Mouse (Mus musculus): Measurements from ENCODE around the gene Dhx32.
A peak's percentile ranks its signal among the peaks of the same experiment; 100 is the strongest.
"Not testable (repeated sequence)": the region's sequence is repeated elsewhere in the genome, so short reads cannot be mapped to it uniquely, and the experiment has no call there.

Dhx32 gene

DNA sequence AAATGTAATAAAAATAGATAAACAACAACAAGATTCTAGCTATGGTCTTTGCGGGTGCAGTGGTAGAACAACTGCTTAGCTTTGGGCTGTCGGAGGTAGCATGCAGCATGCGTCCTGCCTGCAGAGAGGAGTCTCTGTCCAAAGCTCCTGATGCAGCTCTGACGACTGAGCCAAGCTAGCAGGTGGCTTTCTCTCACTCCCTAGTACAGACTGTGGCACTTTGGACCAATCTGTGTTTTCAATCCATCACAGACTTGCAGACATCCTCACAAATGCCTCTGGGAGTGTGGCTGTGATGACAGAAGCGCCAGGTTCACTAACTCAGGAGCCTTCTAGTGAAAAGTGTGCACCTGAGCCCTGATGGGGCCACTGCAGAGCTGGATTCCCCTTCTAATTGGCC, 53.2 kb downstream of the Dhx32 start:
- no peak for DNase-seq (ENCODE audit: low read depth, low spot score)

DNA sequence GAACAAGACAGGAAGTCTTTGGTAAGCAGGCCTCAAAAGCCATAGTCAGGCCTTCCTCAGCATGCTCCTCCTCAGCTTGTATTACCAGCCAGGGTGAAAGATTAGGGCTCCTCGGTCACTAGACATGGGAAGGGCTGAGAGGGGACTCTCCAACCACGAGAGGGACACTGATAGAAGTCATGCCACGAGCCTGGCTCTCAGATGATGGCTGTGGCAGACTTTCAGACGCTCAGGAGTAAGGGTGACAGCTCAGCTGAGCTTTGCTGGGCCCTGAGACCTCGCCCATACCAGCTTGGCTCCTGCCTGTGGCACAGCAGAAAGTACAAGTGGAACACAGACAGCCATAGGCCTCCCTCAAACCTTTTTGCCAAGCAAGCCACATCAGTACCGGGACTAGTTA, 55.5 kb downstream of the Dhx32 start:
- no peak for DNase-seq (ENCODE audit: low read depth, low spot score)

DNA sequence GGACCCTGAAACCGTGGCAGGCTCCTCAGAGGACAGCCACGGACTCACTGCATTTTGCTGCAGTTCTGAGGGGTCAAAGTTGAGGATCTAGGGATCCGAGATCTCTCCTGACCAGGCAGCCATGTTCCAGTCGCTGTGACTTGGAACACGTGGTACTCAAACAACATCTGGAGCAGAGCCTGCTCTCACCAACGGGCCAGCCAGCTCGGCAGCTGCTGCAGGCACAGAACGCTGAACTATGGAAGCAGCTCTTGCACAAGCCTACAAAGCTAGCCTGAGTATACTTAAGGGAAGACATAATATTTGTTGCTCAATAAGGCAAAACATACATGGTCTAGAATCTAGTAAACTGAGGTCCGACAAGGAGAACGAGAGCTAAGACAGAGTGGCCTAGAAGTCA, 57.0 kb downstream of the Dhx32 start:
- no peak for DNase-seq (ENCODE audit: low read depth, low spot score)

DNA sequence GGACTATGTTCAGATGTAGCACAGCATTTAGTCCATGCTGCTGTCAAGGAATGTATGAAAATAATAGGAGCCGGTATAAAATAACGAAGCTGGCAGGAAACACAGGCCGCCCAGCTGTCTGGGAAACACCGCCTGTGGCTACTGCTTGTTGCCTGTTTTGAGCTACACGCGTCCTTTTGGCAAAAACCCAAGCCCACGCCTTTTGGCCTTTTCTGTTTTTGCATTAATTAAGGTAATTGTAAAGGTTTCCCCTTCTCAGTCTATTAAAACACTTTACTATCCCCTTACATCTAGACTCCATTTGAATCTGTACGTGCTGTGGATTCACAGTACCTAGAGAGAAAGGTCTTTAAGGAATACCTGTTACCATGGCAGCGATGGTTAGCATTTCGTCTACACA, 57.7 kb downstream of the Dhx32 start:
- no peak for DNase-seq (ENCODE audit: low read depth, low spot score)

DNA sequence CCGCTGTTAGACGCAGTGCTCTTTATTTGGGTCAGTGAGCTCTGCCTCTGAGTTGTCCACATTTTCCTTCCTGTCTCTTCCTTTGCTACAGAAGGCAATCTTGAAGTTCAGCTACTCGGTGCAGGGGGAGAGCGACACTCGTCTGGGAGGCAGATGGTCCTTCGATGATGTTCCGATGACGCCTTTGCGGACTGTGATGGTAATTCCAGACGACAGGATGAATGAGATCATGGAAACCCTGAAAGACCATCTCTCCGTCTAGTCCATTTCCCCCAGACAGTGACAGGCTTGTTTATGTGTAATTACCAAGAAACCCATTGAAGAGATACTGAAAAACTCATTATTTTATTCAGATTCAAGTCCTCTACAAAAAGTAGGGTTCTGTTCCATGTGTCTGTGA, 61.9 kb downstream of the Dhx32 start:
- no peak for DNase-seq (ENCODE audit: low read depth, low spot score)

DNA sequence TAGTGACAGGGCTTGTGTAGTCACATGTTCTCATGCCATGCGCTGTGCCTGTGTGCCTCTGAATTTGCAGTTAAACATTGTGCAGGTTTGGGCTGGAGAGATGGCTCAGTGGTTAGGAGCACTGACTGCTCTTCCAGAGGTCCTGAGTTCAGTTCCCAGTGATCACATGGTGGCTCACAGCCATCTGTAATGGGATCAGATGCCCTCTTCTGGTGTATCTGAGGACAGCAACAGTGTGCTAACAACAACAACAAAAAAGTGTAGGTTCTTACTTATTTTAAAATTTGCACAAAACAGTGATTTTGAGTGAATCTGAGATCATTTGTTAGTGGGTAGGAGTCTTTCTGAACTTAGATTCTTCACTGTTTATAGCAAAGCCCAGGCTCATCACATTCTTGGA, 63.9 kb downstream of the Dhx32 start:
- DNase-seq (ENCODE audit: low read depth, low spot score) = peak; percentile 30

DNA sequence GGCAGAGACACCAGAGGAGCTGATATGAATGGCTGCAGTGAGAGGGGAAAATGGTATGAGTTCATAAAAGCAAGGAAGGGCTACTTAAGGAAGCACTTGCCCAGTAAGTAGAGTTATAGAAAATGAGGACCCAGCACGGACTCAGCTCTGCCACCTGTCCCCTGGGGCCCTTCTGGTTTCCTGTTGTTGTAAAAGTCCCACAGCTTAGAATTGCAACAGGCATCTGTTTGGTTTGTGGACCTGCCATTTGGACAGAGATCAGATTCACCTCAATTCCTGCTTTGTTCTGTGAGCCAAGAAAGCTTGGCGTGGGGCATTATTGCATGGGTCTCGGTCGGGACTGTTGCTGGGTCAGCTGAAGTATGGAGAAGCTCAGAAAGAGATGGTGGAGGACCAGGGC, 67.1 kb downstream of the Dhx32 start:
- DNase-seq (ENCODE audit: low read depth, low spot score) = no peak

DNA sequence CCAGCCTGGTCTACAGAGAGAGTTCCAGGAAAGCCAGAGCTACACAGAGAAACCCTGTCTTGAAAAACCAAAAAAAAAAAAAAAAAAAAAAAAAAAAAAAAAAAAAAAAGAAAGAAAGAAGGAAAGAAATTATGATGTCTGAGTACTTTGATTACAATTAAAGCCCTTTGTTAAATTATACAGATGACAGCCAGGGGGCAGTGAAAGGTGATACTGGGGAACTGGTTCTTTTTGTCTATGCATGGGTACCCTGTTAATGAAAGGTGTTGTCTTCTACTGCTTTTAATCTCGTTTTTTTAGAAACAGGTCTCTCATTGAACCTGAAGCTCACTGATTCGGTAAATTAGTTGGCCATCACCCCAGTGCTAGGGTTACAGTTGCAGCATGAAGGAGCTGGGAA, 75.2 kb downstream of the Dhx32 start:
- DNase-seq (ENCODE audit: low read depth, low spot score) = no peak

DNA sequence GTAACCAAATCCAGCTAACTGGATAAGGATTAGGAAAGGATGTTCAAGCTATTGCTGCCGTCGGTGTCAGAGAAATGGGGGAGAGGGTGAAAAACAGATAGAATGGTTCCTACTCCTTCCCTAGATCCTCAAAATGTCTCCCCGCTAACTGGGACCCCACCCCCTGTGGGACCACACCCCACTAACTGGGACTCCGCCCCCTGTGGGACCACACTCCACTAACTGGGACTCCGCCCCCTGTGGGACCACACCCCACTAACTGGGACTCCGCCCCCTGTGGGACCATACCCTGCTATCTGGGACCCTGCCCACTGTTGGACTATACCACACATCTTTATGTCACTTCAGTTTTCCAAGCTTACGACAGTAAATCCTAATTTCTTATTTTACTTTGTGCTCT, 78.6 kb downstream of the Dhx32 start:
- DNase-seq (ENCODE audit: low read depth, low spot score) = peak; percentile 72

DNA sequence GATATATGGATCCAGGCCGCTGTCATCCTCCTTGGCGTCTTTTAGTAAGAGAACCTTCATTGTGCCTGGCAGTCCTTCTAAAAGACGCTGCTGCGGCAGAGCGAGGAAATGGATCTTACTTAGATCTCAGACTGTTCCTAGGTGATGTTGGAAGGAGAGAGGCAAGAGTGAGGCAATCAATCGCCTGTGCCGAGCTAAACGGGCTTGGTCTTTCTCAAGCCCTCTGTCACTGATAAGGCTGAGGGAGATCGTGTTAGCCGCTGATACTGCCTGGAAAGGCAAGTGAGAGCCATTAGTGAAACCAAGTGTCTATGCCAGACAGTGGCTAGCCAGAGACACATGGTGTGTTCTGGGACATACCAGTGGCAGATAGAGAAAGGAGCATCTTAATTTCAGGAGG, 80.2 kb downstream of the Dhx32 start:
- DNase-seq (ENCODE audit: low read depth, low spot score) = no peak

DNA sequence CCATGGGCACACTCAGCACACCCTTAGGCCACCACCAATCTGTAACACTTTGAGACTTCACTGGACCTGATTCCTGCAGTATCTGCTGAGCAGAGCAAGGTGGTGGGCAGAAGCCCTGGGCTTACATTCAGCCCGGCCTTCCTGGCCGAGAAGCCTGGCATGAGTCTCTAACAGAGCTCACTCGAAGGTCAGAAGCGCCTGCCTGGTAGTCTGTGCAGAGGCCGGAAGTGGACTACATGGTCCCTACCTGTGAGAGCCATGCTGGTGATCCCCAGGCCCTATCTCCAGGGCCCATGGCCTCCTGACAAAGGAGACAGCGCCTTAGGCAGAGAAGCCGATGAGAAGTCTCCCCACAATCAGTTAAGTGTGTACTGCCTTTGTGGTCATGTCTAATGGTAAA, 81.2 kb downstream of the Dhx32 start:
- no peak for DNase-seq (ENCODE audit: low read depth, low spot score)

DNA sequence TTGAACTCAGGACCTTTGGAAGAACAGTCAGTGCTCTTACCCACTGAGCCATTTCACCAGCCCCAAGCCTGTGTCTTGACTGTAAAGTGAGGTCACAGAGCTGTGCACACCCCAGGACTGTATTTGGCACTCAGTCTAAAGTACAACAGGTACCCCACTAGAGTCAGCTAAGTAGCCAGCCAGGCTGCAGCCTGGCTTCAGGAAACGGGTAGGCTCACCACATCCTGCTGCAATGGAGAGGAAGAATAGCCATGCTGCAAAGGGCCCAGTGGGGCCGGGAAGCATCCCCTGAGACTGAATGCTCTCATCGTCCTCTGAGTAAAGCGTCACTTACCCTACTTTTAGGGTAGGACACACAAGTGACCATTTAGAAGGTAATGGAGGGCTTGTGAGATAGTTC, 82.6 kb downstream of the Dhx32 start:
- no peak for DNase-seq (ENCODE audit: low read depth, low spot score)

DNA sequence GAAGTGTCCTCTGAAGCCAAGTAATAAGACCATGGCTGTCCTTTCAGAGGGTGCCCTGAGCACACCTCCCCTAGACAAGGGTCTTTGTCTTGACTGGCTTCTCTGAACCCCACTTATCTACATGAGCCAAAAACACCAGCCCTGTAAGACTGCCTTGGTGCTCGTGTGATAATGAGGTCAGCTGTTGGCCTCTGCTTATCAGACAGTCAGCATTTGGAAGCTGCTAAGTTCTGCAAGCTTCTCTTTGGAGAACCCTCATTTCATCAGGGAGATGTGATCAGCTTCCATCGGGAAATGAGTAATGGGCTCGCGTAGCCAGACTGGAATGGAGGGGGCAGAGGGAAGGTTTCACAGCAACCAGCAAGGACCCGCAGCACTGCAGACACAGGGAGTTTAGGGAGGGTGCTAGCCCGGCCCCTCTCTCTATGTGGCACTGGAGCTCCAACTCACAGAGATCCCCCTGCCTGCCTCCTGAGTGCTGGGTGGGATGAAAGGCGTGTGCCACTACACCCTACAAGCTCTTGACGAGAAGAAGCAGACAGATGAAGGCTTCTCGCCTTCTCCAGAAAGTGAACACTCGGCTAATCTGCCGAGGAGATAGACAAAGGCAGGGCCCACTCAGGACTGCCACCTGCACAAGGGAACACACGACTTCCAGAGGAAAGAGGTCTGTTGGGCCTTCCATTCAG, 84.4 kb downstream of the Dhx32 start:
- no peak for DNase-seq (ENCODE audit: low read depth, low spot score)

DNA sequence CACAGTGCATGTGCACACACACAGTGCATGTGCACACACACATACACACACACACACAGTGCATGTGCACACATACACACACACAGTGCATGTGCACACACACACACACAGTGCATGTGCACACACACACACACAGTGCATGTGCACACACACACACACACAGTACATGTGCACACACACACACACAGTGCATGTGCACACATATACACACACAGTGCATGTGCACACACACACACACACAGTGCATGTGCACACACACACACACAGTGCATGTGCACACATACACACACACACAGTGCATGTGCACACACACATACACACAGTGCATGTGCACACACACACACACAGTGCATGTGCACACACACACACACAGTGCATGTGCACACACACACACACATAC, 96.9 kb downstream of the Dhx32 start:
- not testable (repeated sequence) for DNase-seq (ENCODE audit: low read depth, low spot score)

DNA sequence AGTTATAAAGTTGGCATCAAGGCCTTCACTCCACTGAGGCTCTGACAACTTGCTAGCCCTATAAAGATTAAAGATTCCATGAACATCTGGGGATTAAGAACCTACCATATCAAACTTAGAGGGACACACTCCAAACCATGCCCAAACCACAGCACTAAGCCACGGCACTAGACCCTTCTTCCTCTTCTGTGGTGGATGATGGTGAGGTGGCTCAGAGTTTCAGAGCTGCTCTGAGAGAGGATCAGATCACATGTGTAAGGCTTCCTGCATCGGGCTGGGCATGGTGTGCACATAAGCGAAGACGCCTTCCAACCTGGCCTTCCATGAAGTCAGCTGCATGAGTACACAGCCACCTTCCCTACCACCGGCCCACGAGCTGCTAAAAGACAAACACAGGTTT, 97.8 kb downstream of the Dhx32 start:
- DNase-seq (ENCODE audit: low read depth, low spot score) = no peak

DNA sequence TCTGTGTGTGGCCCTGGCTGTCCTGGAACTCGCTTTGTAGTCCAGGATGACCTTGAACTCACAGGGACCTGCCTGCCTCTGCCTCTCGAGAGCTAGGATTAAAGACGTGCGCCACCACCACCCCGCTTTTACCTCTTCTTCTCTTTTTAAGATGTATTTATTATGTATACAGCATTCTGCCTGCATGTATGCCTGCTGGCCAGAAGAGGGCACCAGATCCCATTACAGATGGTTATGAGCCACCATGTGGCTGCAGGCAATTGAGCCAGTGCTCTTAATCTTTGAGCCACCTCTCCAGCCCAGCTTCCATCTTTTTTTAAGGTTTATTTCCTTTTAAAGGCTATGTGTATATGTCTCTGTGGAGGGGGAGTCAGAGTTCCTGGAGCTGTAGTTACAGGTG, 98.4 kb downstream of the Dhx32 start:
- DNase-seq (ENCODE audit: low read depth, low spot score) = peak; percentile 60

DNA sequence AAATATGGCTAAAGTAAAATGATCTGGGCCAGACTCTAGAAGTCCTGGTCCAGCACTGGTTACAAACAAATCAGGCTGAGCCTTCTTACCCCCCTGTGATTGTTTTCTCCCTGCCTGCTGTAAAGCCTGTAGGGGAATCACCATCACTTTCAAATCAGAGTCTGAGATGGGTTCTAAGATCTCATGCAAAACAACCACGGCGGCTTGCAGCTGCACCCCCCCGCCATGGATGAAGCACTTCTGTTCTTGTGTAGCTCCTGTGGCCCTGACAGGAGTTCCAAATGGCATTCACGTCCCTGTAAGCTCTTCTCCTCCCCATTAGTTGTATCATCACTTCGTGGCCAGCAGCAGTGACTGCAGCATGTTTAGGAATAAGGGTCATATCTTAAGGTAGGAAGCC, 98.9 kb downstream of the Dhx32 start:
- DNase-seq (ENCODE audit: low read depth, low spot score) = no peak

DNA sequence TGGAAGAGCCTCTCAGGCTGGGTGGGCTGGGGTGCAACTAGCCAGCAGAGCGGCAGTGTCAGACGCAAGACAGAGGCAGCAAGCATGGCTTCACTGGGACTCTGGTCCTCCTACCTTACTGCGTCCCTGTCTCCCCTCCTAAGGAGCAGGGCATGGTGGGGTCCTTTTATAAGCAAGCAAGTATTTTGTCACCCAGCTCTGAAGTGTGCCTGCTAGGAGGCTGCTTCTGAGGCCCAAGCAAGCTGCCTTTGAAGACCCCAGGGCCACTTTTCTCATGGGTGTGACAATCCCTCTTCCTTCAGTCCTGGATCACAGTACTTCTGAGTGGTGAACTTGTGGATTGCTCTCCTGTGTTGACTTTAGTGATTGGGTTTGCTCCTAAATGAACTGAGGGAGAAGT, 102.6 kb downstream of the Dhx32 start, which contains the start of gene Mmp21:
Gene Mmp21 (minus strand): TSS at position 101 of the 400 bp plus-strand sequence.
- no peak for DNase-seq (ENCODE audit: low read depth, low spot score)

DNA sequence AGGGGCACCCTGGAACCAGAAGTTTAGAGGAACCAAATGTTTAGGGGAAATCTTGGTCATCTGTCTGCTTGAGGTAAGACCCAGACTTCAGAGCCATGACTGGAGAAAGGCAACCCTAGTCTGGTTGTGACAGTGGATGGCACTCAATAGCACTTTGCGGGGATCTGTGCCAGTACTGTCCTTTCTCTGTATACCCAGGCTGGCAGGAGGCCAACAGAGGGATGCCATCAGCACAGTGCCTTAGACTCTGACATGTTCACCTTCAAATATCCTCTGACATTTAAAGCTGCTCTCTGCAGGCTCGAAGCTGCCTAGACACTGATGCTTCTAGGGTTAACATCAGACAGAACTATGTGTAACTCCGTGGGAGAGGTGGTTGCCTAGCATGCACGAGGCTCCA, 103.1 kb downstream of the Dhx32 start:
- DNase-seq (ENCODE audit: low read depth, low spot score) = no peak

DNA sequence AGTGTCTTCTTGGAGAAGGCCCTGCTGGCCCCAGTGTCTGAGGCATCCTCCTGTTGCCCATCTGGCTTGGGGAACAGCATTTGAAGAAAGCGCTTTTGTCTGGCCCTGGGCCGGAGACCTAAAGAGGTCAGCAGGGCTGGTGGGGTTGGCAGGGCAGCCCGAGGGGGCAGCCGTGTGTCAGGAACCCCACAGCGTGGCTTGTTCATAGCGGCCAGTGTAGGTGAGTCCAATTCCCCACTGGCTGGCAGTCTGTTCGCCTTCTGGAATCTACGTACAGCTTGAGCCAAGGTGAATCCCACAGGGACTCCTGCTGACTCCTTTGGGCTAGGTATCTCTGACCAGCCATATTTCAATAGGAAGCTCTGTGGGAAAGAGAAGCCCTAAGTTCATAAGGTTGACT, 103.8 kb downstream of the Dhx32 start:
- no peak for DNase-seq (ENCODE audit: low read depth, low spot score)

DNA sequence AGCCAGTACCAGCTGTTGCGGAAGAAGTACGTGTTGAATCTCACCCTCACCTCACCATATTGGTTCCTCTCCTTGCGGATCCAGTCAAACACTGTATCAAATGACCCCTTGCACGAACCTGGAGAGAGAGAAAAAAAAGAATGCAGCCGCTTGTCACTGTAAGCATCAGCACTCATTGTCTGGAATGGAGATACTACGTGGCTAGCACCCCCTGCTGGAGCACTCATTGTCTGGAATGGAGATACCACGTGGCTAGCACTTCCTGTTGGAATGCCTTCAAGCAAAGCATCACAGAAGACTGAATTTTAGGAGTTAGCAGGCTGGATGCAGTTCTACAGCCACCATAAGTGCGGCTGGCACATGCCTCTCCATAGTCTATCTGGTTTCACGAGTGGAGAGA, 106.5 kb downstream of the Dhx32 start:
- peak; percentile 91 for DNase-seq (ENCODE audit: low read depth, low spot score)

All from ZHBTc4 (cell line).